Mouse (Mus musculus) CH12.LX (cell line): ENCODE data around the gene Stox2. TPM values are rescaled to one million over a fixed set of nuclear protein-coding genes. Genes with fewer than 3 reads are reported as not detected.

ENCODE experiments used
- DNase-seq: peaks from one replicate; pipeline ENCODE4 v3.0.0-alpha.2; 2013; ENCODE audit errors: extremely low read depth
- H3K27ac ChIP-seq: 2 replicates; pipeline ENCODE4 v1.5.1; 2012; ENCODE audit warnings: low read depth, mild to moderate bottlenecking, control low read depth, moderate library complexity; ENCODE audit not compliant: insufficient read depth
- H3K27me3 ChIP-seq: replicated peaks from 2 replicates; pipeline ENCODE3; 2012; ENCODE audit warnings: inconsistent platforms
- H3K36me3 ChIP-seq, 2 experiments: replicated peaks in 1 of 2; 2 replicates each; pipeline versions ENCODE3 to v1.6.1; 2012; ENCODE audit warnings: inconsistent platforms in 1 of 2, low read length in 1 of 2, mild to moderate bottlenecking in 1 of 2, mixed read lengths in 1 of 2, moderate library complexity in 1 of 2; ENCODE audit not compliant: control insufficient read depth in 1 of 2, insufficient read depth in 1 of 2
- H3K4me1 ChIP-seq, 2 experiments: 2 replicates each; pipeline ENCODE4 v1.6.1; 2012; ENCODE audit warnings: inconsistent platforms in 1 of 2, moderate library complexity in 1 of 2; ENCODE audit not compliant: insufficient read depth in 2 of 2, control insufficient read depth in 1 of 2
- H3K4me2 ChIP-seq: 2 replicates; pipeline ENCODE4 v1.6.1; 2012; ENCODE audit warnings: low read depth, mild to moderate bottlenecking, control low read depth; ENCODE audit not compliant: poor library complexity, insufficient read depth, severe bottlenecking
- H3K4me3 ChIP-seq, 3 experiments: fragments of 150-350 bp in 1 of 3; sonication (generic) in 1 of 3; replicated peaks in 1 of 3; 2 replicates each; pipeline versions ENCODE3 to v1.5.1; 2011 to 2012; ENCODE audit warnings: low read depth in 2 of 3, low read length in 2 of 3, mild to moderate bottlenecking in 2 of 3, moderate library complexity in 2 of 3, control low read depth in 1 of 3, improper control_type of control experiment in 1 of 3, inconsistent platforms in 1 of 3, mixed read lengths in 1 of 3; ENCODE audit not compliant: poor library complexity in 1 of 3
- H3K79me2 ChIP-seq: replicated peaks from 2 replicates; pipeline ENCODE4 v1.6.1; 2012; ENCODE audit warnings: mild to moderate bottlenecking, moderate library complexity; ENCODE audit not compliant: control insufficient read depth, poor library complexity, insufficient read depth, severe bottlenecking; ENCODE audit errors: extremely low read depth
- H3K9ac ChIP-seq: 2 replicates; pipeline ENCODE4 v1.6.1; 2012; ENCODE audit warnings: low read depth, mild to moderate bottlenecking, control low read depth, moderate library complexity; ENCODE audit not compliant: insufficient read depth
- H3K9me3 ChIP-seq: replicated peaks from 2 replicates; pipeline ENCODE3; 2012; ENCODE audit warnings: low read length, inconsistent platforms, mixed read lengths
- BHLHE40 ChIP-seq: IDR thresholded peaks from 2 replicates; pipeline ENCODE4 v1.6.1; 2011; ENCODE audit warnings: mild to moderate bottlenecking, low read depth, low read length, improper control_type of control experiment
- CTCF ChIP-seq, 2 experiments: IDR thresholded peaks in 1 of 2; conservative IDR thresholded peaks in 1 of 2; 2 replicates each; pipeline ENCODE4 v1.5.1; 2011 to 2012; ENCODE audit warnings: low read depth in 2 of 2, low read length in 2 of 2, improper control_type of control experiment in 1 of 2, inconsistent platforms in 1 of 2, mild to moderate bottlenecking in 1 of 2, moderate library complexity in 1 of 2
- E2F4 ChIP-seq: IDR thresholded peaks from 2 replicates; pipeline ENCODE4 v1.6.1; 2011; ENCODE audit warnings: low read depth, low read length, improper control_type of control experiment; ENCODE audit not compliant: insufficient replicate concordance
- ETS1 ChIP-seq: conservative IDR thresholded peaks from 2 replicates; pipeline ENCODE4 v1.6.1; 2012; ENCODE audit warnings: low read depth, mild to moderate bottlenecking, inconsistent platforms, low read length, improper control_type of control experiment, moderate library complexity
- JUN ChIP-seq: IDR thresholded peaks from 2 replicates; pipeline ENCODE4 v1.6.1; 2011; ENCODE audit warnings: low read depth, mild to moderate bottlenecking, low read length, improper control_type of control experiment, moderate library complexity; ENCODE audit not compliant: insufficient read depth
- MAFK ChIP-seq: IDR thresholded peaks from 2 replicates; pipeline ENCODE4 v1.6.1; 2011; ENCODE audit warnings: low read length, improper control_type of control experiment; ENCODE audit not compliant: insufficient replicate concordance
- MAX ChIP-seq: IDR thresholded peaks from 2 replicates; pipeline ENCODE4 v1.6.1; 2011; ENCODE audit warnings: low read length, improper control_type of control experiment
- MEF2A ChIP-seq: IDR thresholded peaks from 2 replicates; pipeline ENCODE4 v1.6.1; 2014; ENCODE audit warnings: low read depth, mild to moderate bottlenecking, inconsistent platforms, low read length, improper control_type of control experiment, borderline replicate concordance
- PAX5 ChIP-seq: IDR thresholded peaks from 2 replicates; pipeline ENCODE4 v1.6.1; 2012; ENCODE audit warnings: low read length, inconsistent platforms, mixed read lengths
- RAD21 ChIP-seq: IDR thresholded peaks from 2 replicates; pipeline ENCODE4 v1.6.1; 2011; ENCODE audit warnings: low read depth, mild to moderate bottlenecking, low read length, improper control_type of control experiment, moderate library complexity
- RCOR1 ChIP-seq: conservative IDR thresholded peaks from 2 replicates; pipeline ENCODE4 v1.6.1; 2012; ENCODE audit warnings: low read depth, mild to moderate bottlenecking, inconsistent platforms, low read length, improper control_type of control experiment
- SMC3 ChIP-seq: IDR thresholded peaks from 2 replicates; pipeline ENCODE4 v1.6.1; 2011; ENCODE audit warnings: low read depth, low read length, improper control_type of control experiment
- TBP ChIP-seq: conservative IDR thresholded peaks from 2 replicates; pipeline ENCODE4 v1.6.1; 2011; ENCODE audit warnings: low read depth, low read length, improper control_type of control experiment
- USF2 ChIP-seq: conservative IDR thresholded peaks from 2 replicates; pipeline ENCODE4 v1.6.1; 2011; ENCODE audit warnings: low read depth, low read length, improper control_type of control experiment
- ZC3H11A ChIP-seq: IDR thresholded peaks from 2 replicates; pipeline ENCODE4 v1.6.1; 2012; ENCODE audit warnings: low read depth, mild to moderate bottlenecking, inconsistent platforms, low read length, improper control_type of control experiment
- ZKSCAN1 ChIP-seq: IDR thresholded peaks from 2 replicates; pipeline ENCODE4 v1.6.1; 2012; ENCODE audit warnings: low read depth, inconsistent platforms, low read length, improper control_type of control experiment, borderline replicate concordance
- ZMIZ1 ChIP-seq: IDR thresholded peaks from 2 replicates; pipeline ENCODE4 v1.6.1; 2012; ENCODE audit warnings: low read depth, mild to moderate bottlenecking, inconsistent platforms, low read length, improper control_type of control experiment
- ZNF384 ChIP-seq: IDR thresholded peaks from 2 replicates; pipeline ENCODE4 v1.6.1; 2012; ENCODE audit warnings: low read depth, low read length, improper control_type of control experiment, inconsistent platforms
- dilution Hi-C: fragments of 300-500 bp; cut with MboI; formaldehyde crosslinking; loops from 2 replicates; pipeline ENCODE4 v1.14.3; 2020; ENCODE audit warnings: low sequenced_read_pairs; ENCODE audit not compliant: extremely low pct_unique_long_range_greater_than_20kb, extremely low pct_ligation_motif_present
- in situ Hi-C: fragments of 300-500 bp; cut with MboI; formaldehyde crosslinking; loops from 3 replicates; pipeline ENCODE4 v1.14.3; 2019; ENCODE audit warnings: low sequenced_read_pairs, low pct_ligation_motif_present, low pct_unique_long_range_greater_than_20kb, mixed read lengths
- polyA plus RNA-seq: library from polyadenylated mRNA; unstranded; fragments of >175 nt; gene quantifications from 2 replicates; pipeline ENCODE4 v1.2.1, GENCODE M21; 2012; ENCODE audit warnings: low read depth; ENCODE audit not compliant: insufficient read length
- total RNA-seq, 2 experiments: library from RNA; depleted of rRNA; stranded (reverse); fragments of 300-350 nt in 1 of 2; fragments of >200 nt in 1 of 2; gene quantifications; 2 replicates each; pipeline ENCODE4 v1.2.3; 2012 to 2014

The Stox2 gene
- total and polyA plus RNA-seq, 3 experiments = 0.23 to 1.0 (median 0.42) TPM

GRCm38 (mm10) chr8:47160688-47161087 lies 285.5 kb downstream of the Stox2 start:
- Histone ChIP-seq H3K36me3 (no peaks in the 10 kb centered on the region), H3K9ac (no peak overlapping the region), H3K4me3 (no peak overlapping the region), H3K9me3 (no peaks in the 10 kb centered on the region), H3K27ac (no peak overlapping the region), H3K79me2 (no peaks in the 10 kb centered on the region), H3K27me3 (no peaks in the 10 kb centered on the region), H3K4me1 (no peaks in the 10 kb centered on the region), H3K4me2 (no peak overlapping the region)
- dilution Hi-C loops = no loop called here
- in situ Hi-C loops = no loop called here
- no peak for DNase-seq
- TF ChIP-seq MAX = no peak
- no peak for TF ChIP-seq MAFK
- no peak for TF ChIP-seq USF2
- no peak for TF ChIP-seq ETS1
- no peak for TF ChIP-seq MEF2A
- no peak for TF ChIP-seq ZKSCAN1
- TF ChIP-seq BHLHE40 = no peak
- TF ChIP-seq ZC3H11A = no peak
- no peak for TF ChIP-seq CTCF (conservative IDR thresholded peaks at IDR 0.05 in 1 of 2, IDR thresholded peaks at IDR 0.05 in 1 of 2; ENCODE audit: low read depth in 2 of 2, low read length in 2 of 2)
- no peak for TF ChIP-seq ZNF384
- no peak for TF ChIP-seq RCOR1
- TF ChIP-seq PAX5 = no peak
- TF ChIP-seq RAD21 = no peak
- no peak for TF ChIP-seq E2F4
- TF ChIP-seq ZMIZ1 = no peak

- dilution Hi-C loops = no loop called here
Measured at GRCm38 (mm10) chr8:47154521-47154920, 291.6 kb downstream of the Stox2 start.

More at GRCm38 (mm10) chr8:47154521-47154920, 291.6 kb downstream of the Stox2 start:
- H3K4me2 ChIP-seq = no peak overlapping the region
- H3K27ac ChIP-seq = no peak overlapping the region
- no peak for TF ChIP-seq PAX5
- TF ChIP-seq JUN = no peak
- TF ChIP-seq RAD21 = peak; percentile 20
- TF ChIP-seq BHLHE40 = no peak
- TF ChIP-seq USF2 = no peak
- TF ChIP-seq RCOR1 = no peak
- peak in 1 of 2 experiments; percentile 36; a peak in 1 of 4 replicates for TF ChIP-seq CTCF (conservative IDR thresholded peaks at IDR 0.05 in 1 of 2, IDR thresholded peaks at IDR 0.05 in 1 of 2; ENCODE audit: low read depth in 2 of 2, low read length in 2 of 2)
- peak; percentile 31 for TF ChIP-seq SMC3
- no peak for TF ChIP-seq MEF2A
- TF ChIP-seq ETS1 = no peak
- no peak for TF ChIP-seq TBP
- H3K79me2 ChIP-seq = no peaks in the 10 kb centered on the region
- H3K9ac ChIP-seq = no peak overlapping the region
- in situ Hi-C loops = no loop called here
- no peaks in the 10 kb centered on the region for H3K27me3 ChIP-seq
- peak; percentile 6 for DNase-seq
- H3K4me1 ChIP-seq = no peaks in the 10 kb centered on the region
- H3K9me3 ChIP-seq = peaks cover 13% of the 10 kb centered on the region
- H3K36me3 ChIP-seq = no peaks in the 10 kb centered on the region
- H3K4me3 ChIP-seq = no peak overlapping the region
